Mouse (Mus musculus) liver, embryonic 18 days (tissue): Measurements from ENCODE around the gene 4930578C19Rik. TPM values are rescaled to one million over a fixed set of nuclear protein-coding genes. Genes with fewer than 3 reads are reported as not detected.

Experiments used
- polyA plus RNA-seq: library from polyadenylated mRNA; depleted of rRNA; stranded (reverse); fragments of >200 nt; gene quantifications from 2 replicates; pipeline ENCODE4 v1.2.3, GENCODE M21; 2012; rRNA removed

4930578C19Rik gene
- not detected in 2 replicates for polyA plus RNA-seq

GRCm38 (mm10) chrX:18461198-18461601 lies at the start of gene 4930578C19Rik:
4930578C19Rik (minus strand) TSS chrX:18461397.

